Mouse (Mus musculus) lung, postnatal 10 days (tissue): ENCODE measurements at regions not wholly inside any gene's neighbourhood (a gene's known extent, or its start where the extent isn't known, plus 50 kb on each side); places are given as distances from the start of the nearest gene placed in this dataset.
A peak's percentile ranks its signal among the peaks of the same experiment; 100 is the strongest.

Experiments used
- DNase-seq: peaks from one replicate; pipeline ENCODE4 v3.0.0; 2021

- DNase-seq = no peak
Measured at GRCm38 (mm10) chr14:105556813-105557212, 298.4 kb downstream of the Ndfip2 start.

GRCm38 (mm10) chr14:105544066-105544465, 285.7 kb downstream of the Ndfip2 start:
- no peak for DNase-seq

DNA sequence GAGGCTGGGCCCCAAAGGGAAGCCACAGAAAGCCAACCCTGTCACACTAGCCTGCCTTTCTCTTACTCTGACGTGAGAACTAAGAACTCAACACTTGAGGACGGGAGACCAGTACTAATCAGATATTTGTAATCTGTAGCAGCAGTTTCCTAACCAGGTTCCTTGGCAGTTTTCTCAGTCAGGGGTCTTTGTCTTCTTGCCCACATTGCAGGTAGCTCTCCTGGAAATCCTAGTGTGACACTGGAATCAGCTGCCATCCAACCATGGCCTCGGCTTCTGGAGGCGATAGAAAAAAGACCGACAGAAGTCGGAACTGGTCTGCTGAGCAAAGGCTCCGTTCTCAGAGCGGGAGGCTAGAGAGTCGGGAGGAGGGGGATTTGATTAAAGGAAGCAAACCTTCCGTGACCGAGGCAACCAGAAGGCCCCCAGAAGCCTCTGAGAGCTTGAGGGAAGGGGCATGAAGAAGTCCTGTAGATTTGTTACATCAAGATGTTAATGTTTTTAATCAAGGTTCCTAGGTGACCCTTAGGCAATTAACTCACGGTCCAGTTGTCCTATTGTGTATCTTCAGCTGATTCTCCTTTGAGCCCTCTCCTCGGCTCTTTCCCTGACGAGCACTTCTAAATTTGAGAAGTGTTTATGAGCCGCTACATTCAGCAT, 284.2 kb downstream of the Ndfip2 start:
- DNase-seq = no peak

GRCm38 (mm10) chr14:105542090-105542485, 283.7 kb downstream of the Ndfip2 start:
- DNase-seq = no peak

GRCm38 (mm10) chr14:105532168-105532745, 273.9 kb downstream of the Ndfip2 start:
- DNase-seq = no peak

DNA sequence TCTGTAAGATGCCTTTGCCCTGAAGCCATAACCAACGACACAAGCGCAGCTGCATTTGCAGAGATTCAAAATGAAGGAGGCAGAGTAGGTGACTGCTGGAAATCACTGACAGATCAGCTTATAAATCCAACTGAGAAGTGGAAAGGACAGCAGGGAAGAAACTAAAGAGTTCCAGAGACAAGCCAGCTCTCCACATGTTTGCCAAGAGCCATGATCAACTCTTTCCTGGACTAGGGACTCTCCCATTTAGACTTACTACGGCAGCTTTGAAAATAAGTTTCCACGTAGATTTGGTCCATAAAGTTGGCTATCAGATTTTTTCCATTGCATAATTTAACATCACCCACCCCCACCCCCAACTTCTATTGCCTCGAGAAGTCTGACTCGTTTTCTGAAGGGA, 269.7 kb downstream of the Ndfip2 start:
- no peak for DNase-seq

DNA sequence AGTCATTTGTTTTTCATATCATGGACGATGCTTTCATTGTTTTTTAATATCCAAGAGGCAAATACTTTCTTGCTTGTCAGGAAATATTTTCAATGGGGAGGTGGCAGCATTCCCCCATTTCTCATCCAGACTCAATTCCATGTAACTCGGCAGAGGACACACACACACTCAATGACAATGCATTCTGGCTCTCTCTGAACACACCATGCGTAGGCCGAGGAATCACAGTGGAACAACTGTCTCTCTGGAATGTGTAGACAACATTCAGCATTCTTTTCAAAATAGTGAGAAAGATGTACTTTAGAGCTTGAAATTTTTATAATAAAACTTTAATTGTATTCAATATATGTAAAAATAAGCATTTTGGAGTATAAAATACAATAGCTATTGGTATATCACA, 265.5 kb downstream of the Ndfip2 start:
- no peak for DNase-seq

DNA sequence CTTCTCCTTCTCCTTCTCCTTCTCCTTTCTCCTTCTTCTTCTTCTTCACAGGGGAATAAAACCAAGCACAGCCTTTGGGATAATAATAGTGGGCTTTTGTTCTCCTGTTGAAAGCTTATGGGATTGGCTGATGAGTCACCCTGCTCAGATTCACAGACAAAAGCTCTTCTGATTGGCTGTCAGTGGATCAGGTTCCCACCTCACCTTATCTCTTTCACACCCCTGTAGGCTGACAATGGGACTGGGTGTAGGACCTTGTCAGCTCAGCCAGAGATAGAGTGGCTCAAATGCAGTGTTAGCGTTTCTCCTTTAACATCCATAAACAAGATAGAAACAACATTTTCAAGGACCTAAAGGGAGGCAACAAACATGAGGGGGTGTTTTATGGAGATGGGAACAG, 263.9 kb downstream of the Ndfip2 start:
- DNase-seq = no peak

GRCm38 (mm10) chr14:105518706-105519105, 260.3 kb downstream of the Ndfip2 start:
- DNase-seq = no peak

DNA sequence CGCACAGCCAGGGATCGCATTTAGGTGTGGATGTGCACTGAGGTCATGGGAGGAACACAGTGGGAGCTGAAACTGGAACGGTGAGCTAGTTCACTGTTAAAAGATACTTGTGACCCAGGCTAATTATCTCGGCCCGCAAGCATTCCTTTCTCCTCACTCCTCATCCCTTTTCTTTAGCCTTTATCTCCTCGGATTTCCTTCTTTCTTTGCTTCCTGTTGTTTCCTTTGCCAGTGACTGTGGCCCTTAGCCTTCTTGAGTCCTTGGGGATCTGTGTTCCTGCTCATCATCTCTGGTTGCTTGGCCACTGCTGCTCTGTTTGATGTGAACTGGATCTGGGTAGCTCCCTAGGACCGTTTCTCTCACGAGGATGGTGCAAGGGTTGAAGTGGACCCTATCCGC, 256.0 kb downstream of the Ndfip2 start:
- no peak for DNase-seq

DNA sequence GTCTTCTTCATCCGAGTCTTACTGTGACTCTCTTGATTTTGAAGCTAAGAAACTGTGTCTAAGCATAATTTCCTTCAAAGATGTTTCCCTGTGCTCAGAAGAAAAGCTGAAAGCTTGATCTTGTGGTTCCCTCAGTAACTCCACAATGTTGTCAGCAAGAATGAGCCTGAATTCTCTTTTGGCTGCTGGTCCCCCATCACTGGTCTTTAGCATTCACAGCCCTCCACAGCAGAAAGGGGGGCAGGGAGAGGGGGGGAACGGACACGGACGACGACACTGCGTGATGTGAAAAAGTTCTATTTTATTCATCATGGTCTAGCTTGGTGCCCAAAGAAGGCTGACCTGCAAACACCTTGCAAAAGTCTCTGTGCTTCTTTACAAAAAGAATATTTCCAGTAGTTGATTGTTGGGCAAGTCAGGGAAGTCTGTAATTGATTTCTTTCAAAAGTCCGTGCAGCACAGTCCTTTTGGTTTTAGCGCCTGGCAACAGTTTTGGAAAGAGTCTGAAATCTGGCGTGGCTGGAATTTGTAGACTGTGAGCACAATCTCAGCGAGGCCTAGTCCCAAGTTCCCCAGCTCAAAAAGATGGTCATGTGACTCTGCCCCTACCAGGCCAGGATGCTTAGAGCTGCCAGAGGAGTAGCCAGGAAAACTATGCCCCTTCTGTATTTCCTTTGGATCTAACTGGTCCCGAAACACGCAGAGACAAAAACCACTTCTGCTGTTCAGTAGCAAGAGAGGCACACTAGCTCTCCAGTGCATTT, 254.7 kb downstream of the Ndfip2 start:
- no peak for DNase-seq

- DNase-seq = no peak
Measured at GRCm38 (mm10) chr14:105511826-105512225, 253.5 kb downstream of the Ndfip2 start.

DNA sequence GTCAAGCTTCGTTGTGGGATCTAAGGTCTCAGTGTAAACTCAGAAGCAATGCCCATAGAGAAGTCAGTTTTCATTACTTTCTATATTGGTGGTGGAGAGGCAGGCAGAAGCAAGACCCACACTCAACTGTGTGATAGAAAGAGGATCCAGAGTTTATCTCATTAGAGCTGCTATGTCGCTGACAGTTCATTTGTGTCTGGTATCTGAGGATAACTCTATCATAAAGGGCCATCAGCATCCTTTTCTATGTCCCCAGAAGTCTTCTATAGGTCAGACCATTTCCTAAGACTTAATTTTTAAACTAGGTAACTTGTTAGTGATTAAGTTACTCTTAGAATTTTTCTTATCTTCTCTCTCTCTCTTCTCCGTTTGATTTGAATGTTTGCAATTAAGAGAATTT, 252.8 kb downstream of the Ndfip2 start:
- DNase-seq = no peak

DNA sequence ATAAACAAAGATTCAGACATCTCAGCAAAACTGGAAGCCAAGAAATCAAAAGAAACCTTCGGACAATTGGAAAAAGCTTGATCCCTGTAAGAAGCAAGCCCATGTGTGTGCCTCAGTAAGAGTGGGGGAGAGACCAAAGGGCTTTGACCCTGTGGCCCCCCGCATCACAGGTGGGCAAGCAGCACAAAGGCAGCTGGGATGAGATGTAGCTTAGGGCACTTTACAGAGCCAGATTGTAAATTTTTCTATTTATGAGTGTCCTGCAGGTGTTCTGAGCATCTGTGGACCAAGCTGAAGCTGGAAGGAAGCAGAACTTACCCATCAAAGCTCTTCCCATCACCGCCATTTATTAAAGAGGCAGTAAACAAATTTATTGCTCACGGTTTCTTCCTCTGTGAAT, 246.9 kb downstream of the Ndfip2 start:
- no peak for DNase-seq

- DNase-seq = no peak
Measured at GRCm38 (mm10) chr14:105504376-105504775, 246.0 kb downstream of the Ndfip2 start.

DNA sequence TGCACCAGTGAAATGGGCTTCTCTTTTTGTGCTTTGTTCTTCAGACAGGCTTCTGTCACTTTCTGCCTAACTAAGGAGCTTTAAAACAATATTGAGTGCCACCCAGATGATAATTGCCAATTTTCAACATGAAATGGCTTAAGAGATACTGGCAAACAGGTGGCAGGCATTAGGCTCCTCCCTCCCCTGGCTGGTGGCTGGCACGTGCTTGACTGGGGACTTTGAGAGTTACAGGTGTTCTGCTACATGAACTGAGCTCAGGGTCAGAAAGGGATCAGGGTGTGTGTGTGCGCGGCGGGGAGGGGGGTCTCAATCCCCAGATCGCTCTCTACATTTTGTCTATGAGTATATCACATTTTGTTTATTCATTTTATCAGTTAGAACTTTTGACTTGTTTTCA, 245.4 kb downstream of the Ndfip2 start:
- no peak for DNase-seq

DNA sequence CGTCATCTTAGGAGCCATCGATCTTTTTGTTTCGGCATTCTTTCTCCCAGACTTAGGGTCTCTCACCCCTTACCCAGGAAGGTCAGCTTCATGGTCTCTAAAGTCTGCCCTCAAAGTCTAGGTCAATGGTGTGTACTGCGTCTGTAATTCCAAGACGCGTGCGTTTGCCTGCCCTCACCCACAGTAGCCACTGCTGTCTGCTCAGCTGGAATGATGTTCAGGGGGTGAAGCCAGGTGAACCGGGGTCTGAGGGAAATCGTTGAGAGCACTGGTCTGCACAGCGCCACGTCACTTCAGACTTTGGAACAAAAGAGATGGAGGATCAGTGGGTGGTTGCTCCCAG, 244.2 kb downstream of the Ndfip2 start:
- no peak for DNase-seq

DNA sequence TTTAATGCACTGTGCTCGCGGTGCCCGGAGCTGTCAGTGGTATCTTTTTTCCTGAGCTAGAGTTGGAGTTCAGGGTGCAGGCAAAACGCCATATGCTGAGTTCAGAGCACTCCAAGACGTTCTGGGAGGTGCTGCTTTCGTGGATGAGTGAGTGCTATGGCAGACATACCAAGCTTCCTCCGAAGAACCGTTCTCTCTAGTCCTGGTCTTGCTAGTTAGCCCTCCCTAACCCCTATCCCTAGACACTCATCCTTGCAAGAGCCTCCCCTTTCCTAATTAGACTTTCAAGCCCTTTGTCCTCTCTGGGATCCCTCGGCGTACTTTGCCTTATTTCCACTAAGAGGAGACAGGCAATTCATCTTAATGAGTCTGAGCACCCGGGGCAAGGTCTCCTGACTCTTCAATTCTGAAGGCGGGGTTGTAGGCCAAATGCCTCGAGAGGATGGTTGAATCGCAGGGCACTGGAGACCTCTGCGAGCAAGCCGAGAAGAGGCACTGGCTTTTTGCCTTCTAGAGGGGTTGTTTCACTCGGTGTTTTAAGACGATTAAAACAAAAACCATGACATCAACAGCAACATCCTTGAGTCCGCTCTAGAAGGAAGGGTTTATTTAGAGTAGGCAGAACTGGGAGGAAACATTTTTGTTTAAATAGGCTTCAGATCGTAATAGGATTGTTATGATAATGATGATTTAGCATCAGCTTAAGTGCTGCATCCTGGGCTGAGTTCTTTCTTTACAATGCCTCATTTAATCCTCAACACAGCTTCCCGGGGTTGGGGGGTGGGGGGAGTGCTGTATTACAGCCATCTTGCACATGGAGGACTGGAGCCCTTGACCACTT, 243.6 kb downstream of the Ndfip2 start:
- peak; percentile 22 for DNase-seq

DNA sequence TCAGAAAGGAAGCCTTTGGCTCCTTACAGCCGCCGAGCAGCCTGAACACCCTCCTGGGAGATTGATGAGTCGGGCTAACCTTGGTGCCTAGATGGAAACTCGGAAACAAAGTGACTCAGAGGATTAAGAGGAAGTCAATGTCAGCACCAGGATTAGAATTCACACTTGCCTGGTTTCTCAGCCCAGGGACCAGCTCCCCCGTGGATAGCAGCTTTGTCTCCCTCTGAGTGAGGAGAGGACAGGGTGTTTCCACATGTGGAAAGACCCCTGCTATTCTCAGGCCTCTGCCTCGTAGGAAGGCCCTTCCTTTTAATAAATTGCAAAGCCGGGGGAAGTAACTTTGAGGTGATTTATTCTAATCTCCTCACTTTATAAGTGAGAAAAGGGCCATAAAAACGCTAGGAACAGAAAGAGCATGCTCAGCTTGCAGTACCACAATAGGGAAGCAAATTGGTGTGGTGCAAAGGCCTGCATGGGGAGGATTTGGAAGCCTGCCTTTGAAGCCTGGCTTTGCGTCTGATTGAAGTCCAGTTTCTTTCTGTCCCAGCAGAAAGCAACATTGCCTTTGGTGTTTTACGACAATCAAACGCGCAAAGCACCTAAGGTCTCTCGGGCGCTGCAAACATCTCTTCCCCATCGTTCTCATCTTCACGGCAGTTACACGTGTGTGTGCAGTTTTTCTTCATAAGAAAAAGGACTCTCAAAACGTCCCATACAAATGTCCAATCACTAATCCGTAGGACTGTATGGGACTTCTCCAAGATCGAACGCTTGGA, 242.8 kb downstream of the Ndfip2 start:
- DNase-seq = no peak

- peak; percentile 52 for DNase-seq
Measured at GRCm38 (mm10) chr14:105499319-105499895, 241.0 kb downstream of the Ndfip2 start.

- DNase-seq = no peak
Measured at GRCm38 (mm10) chr14:105498155-105498906, 240.0 kb downstream of the Ndfip2 start.

GRCm38 (mm10) chr14:105495161-105495560, 236.8 kb downstream of the Ndfip2 start:
- DNase-seq = no peak
